Mouse (Mus musculus): ENCODE measurements around the gene Galnt5. TPM values are rescaled to one million over a fixed set of nuclear protein-coding genes. Genes with fewer than 3 reads are reported as not detected.
A peak's percentile ranks its signal among the peaks of the same experiment; 100 is the strongest.

The Galnt5 gene
- total RNA-seq (2021) = not detected
- long read RNA-seq, experiment 1 = 0 reads
- long read RNA-seq, experiment 2 = 0 reads

GRCm38 (mm10) chr2:57997752-57998430 is at the start of gene Galnt5:
Galnt5 (plus strand) TSS chr2:57997884.
- Histone ChIP-seq H3K27ac (no peak within 1 kb of the TSS), H3K4me3 (no peak within 1 kb of the TSS)
- TF ChIP-seq CTCF (IDR thresholded peaks at IDR 0.05) = no peak
- intact Hi-C loops (cut with DNase I) = no loop called here
- no peak for DNase-seq (ENCODE audit: extremely low spot score in 1 of 2, low spot score in 2 of 2)

GRCm38 (mm10) chr2:57951620-57952019 is 46.1 kb upstream of the Galnt5 start:
- DNase-seq (ENCODE audit: extremely low spot score in 1 of 2, low spot score in 2 of 2) = no peak
- TF ChIP-seq CTCF (IDR thresholded peaks at IDR 0.05) = no peak
- no peak overlapping the region for H3K4me3 ChIP-seq
- no peak overlapping the region for H3K27ac ChIP-seq
- intact Hi-C loops (cut with DNase I) = loop anchor here (2.0 kb wide), 1 partner anchor 51 kb away; no protein-coding TSS in a partner anchor

DNA sequence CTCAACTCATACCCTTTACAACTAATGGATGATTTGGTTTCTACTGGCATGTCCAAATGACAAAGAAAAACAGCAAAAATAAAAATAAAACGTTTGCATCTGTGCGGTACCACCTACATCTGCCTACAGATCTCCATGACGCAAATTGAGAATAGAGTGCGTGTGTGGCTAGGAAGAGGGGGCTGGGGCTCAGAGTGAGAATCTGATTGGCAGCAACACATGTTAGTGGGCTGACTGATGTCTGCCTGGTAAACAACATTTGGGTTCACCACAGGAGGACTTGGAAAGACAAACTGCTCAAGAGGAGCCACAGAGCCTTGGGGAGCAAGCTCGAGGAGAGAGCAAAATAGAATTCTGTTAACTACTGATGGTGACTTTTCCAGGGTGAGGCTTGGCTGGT is 36.9 kb upstream of the Galnt5 start:
- intact Hi-C loops (cut with DNase I) = no loop called here
- H3K27ac ChIP-seq = no peak overlapping the region

GRCm38 (mm10) chr2:57982248-57982647 is 15.4 kb upstream of the Galnt5 start:
- no peak for DNase-seq (ENCODE audit: extremely low spot score in 1 of 2, low spot score in 2 of 2)
- no peak overlapping the region for H3K27ac ChIP-seq
- peak; percentile 35 for TF ChIP-seq CTCF (IDR thresholded peaks at IDR 0.05)
- no peak overlapping the region for H3K4me3 ChIP-seq
- intact Hi-C loops (cut with DNase I) = loop anchor here (5.0 kb wide), 1 partner anchor 50 kb away; no protein-coding TSS in a partner anchor

More for the DNA sequence above, 36.9 kb upstream of the Galnt5 start:
- TF ChIP-seq CTCF (IDR thresholded peaks at IDR 0.05) = no peak
- no peak overlapping the region for H3K4me3 ChIP-seq
- DNase-seq (ENCODE audit: extremely low spot score in 1 of 2, low spot score in 2 of 2) = peak in 1 of 2 experiments; percentile 12

DNA sequence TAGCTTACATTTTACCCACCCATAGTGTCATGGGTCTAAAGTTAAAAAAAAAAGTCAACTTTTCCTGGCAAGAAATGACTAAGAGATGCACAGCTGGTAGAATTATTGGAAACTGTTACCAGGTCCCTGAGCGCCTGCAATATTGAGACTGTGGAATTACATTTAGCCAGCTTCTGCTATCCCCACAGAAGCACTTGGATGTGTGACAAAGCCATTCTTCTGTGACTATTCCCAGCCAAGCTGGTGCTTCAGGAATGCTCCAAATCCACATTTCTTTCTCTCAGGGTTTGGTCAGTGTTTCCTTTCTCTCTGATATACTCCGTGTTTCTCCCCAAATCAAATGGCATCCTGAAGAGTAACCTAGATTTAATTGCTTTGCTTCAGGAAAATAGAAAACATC is 6.6 kb upstream of the Galnt5 start:
- Histone ChIP-seq H3K4me3 (no peak overlapping the region), H3K27ac (no peak overlapping the region)
- intact Hi-C loops (cut with DNase I) = no loop called here
- TF ChIP-seq CTCF (IDR thresholded peaks at IDR 0.05) = no peak
- no peak for DNase-seq (ENCODE audit: extremely low spot score in 1 of 2, low spot score in 2 of 2)

DNA sequence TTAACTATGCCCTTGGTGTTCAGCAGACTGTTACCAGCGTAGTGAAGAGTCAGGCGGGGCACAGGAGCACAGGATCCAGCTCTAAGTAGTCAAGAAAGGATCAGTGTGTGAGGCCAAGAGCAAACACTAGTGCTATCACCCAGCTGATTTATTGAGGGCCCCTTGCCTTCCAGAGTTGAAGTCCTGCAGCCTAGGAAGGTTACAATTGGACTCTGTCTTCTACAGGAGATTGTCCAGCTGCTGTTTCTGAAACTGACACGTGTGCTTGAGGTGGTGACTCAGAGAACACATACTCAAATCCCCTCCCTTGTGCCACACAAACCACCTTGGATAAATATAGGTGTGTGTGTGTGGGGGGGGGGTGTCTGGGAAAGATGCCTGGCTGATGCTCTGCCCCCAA is 3.8 kb downstream of the Galnt5 start:
- intact Hi-C loops (cut with DNase I) = no loop called here
- no peak for TF ChIP-seq CTCF (IDR thresholded peaks at IDR 0.05)
- no peak for DNase-seq (ENCODE audit: extremely low spot score in 1 of 2, low spot score in 2 of 2)
- no peak overlapping the region for H3K4me3 ChIP-seq
- H3K27ac ChIP-seq = no peak overlapping the region

DNA sequence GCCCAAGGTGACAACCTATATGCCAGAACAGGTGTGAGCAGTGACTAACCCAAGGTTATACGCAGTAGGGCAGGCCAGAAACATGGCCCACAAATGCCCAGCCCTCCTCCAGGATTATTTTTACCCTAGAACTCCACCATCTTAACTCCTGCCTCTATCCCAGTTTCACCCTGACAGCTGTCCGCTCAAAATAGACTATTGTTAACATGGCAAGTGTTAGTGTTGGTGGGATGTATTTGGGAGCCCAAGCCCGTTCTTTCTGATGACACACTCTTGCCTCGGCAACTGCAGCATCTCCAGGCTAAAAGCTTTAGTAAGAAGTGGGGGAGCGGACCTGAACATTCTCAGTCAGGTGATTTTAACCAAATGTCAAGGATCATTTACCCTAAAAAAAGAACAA is 9.4 kb downstream of the Galnt5 start:
- intact Hi-C loops (cut with DNase I) = no loop called here
- TF ChIP-seq CTCF (IDR thresholded peaks at IDR 0.05) = no peak
- Histone ChIP-seq H3K27ac (no peak overlapping the region), H3K4me3 (no peak overlapping the region)
- no peak for DNase-seq (ENCODE audit: extremely low spot score in 1 of 2, low spot score in 2 of 2)

GRCm38 (mm10) chr2:58023556-58023955 is 25.9 kb downstream of the Galnt5 start:
- TF ChIP-seq CTCF (IDR thresholded peaks at IDR 0.05) = no peak
- intact Hi-C loops (cut with DNase I) = loop anchor here (10.0 kb wide), 1 partner anchor 561 kb away; no protein-coding TSS in a partner anchor
- no peak for DNase-seq (ENCODE audit: extremely low spot score in 1 of 2, low spot score in 2 of 2)
- H3K4me3 ChIP-seq = no peak overlapping the region
- no peak overlapping the region for H3K27ac ChIP-seq

DNA sequence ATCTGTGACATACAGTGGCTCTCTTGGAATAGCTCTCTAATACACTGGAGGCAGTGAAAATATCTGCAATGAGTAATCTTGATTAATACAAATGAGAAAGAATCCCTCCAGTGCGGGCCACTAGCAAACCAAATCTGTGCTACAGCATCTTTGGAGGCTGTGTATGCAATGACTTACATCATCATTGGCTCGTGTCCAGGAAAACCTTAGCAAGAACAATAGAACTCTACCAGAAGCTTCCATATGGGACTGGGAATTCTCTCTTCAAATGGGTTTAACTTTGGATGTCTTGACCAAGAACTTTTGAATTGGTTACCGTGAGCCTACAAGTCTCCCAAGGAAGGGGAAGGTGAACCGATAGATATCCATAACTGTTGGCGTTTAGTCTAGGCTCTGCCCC is 29.1 kb downstream of the Galnt5 start:
- H3K27ac ChIP-seq = no peak overlapping the region
- H3K4me3 ChIP-seq = no peak overlapping the region
- intact Hi-C loops (cut with DNase I) = loop anchor here (5.0 to 10.0 kb wide), 2 partner anchors 166 to 558 kb away; no protein-coding TSS in a partner anchor
- DNase-seq (ENCODE audit: extremely low spot score in 1 of 2, low spot score in 2 of 2) = no peak
- no peak for TF ChIP-seq CTCF (IDR thresholded peaks at IDR 0.05)

GRCm38 (mm10) chr2:58029404-58029803 is 31.7 kb downstream of the Galnt5 start:
- peak; percentile 71 for TF ChIP-seq CTCF (IDR thresholded peaks at IDR 0.05)
- DNase-seq (ENCODE audit: extremely low spot score in 1 of 2, low spot score in 2 of 2) = no peak
- no peak overlapping the region for H3K4me3 ChIP-seq
- no peak overlapping the region for H3K27ac ChIP-seq
- intact Hi-C loops (cut with DNase I) = loop anchor here (1.0 to 10.0 kb wide), 4 partner anchors 163 to 639 kb away; no protein-coding TSS in a partner anchor

- DNase-seq (ENCODE audit: extremely low spot score in 1 of 2, low spot score in 2 of 2) = no peak
- Histone ChIP-seq H3K27ac (no peak overlapping the region), H3K4me3 (no peak overlapping the region)
- no peak for TF ChIP-seq CTCF (IDR thresholded peaks at IDR 0.05)
- intact Hi-C loops (cut with DNase I) = no loop called here
Observed at GRCm38 (mm10) chr2:58031431-58031830, 33.7 kb downstream of the Galnt5 start.

- no peak for DNase-seq (ENCODE audit: extremely low spot score in 1 of 2, low spot score in 2 of 2)
- no peak for TF ChIP-seq CTCF (IDR thresholded peaks at IDR 0.05)
- intact Hi-C loops (cut with DNase I) = no loop called here
- no peak overlapping the region for H3K4me3 ChIP-seq
- H3K27ac ChIP-seq = no peak overlapping the region
Observed at GRCm38 (mm10) chr2:58035635-58036034, 38.0 kb downstream of the Galnt5 start.

- intact Hi-C loops (cut with DNase I) = no loop called here
- H3K4me3 ChIP-seq = no peak overlapping the region
- no peak for TF ChIP-seq CTCF (IDR thresholded peaks at IDR 0.05)
- no peak overlapping the region for H3K27ac ChIP-seq
- no peak for DNase-seq (ENCODE audit: extremely low spot score in 1 of 2, low spot score in 2 of 2)
Observed at GRCm38 (mm10) chr2:58036926-58037325, 39.2 kb downstream of the Galnt5 start.
